Mouse (Mus musculus): ENCODE results near the gene Ets2.
"Not testable (repeated sequence)": the region's sequence is repeated elsewhere in the genome, so short reads cannot be mapped to it uniquely, and the experiment has no call there.

The Ets2 gene

GRCm38 (mm10) chr16:95699721-95700120 is 2.2 kb upstream of the Ets2 start:
- no peak for DNase-seq (ENCODE audit: low spot score in 2 of 2)

- DNase-seq (ENCODE audit: low spot score in 2 of 2): no peak
Observed at GRCm38 (mm10) chr16:95700224-95700623, 1.7 kb upstream of the Ets2 start.

GRCm38 (mm10) chr16:95702562-95703545 is 979 bp downstream of the Ets2 start:
- peak in 1 of 2 experiments; percentile 42 for DNase-seq (ENCODE audit: low spot score in 2 of 2)

GRCm38 (mm10) chr16:95703958-95704357 is 2.1 kb downstream of the Ets2 start:
- no peak for DNase-seq (ENCODE audit: low spot score in 2 of 2)

- DNase-seq (ENCODE audit: low spot score in 2 of 2): peak in 1 of 2 experiments; percentile 29
Observed at GRCm38 (mm10) chr16:95704662-95705330, 2.9 kb downstream of the Ets2 start.

GRCm38 (mm10) chr16:95705771-95706170 is 3.9 kb downstream of the Ets2 start:
- DNase-seq (ENCODE audit: low spot score in 2 of 2): no peak

GRCm38 (mm10) chr16:95708211-95709004 is 6.5 kb downstream of the Ets2 start:
- DNase-seq (ENCODE audit: low spot score in 2 of 2): no peak

- no peak for DNase-seq (ENCODE audit: low spot score in 2 of 2)
Observed at GRCm38 (mm10) chr16:95709175-95709574, 7.3 kb downstream of the Ets2 start.

GRCm38 (mm10) chr16:95710129-95710528 is 8.3 kb downstream of the Ets2 start:
- no peak for DNase-seq (ENCODE audit: low spot score in 2 of 2)

GRCm38 (mm10) chr16:95712121-95712520 is 10.2 kb downstream of the Ets2 start:
- DNase-seq (ENCODE audit: low spot score in 2 of 2): no peak

- DNase-seq (ENCODE audit: low spot score in 2 of 2): not testable (repeated sequence)
Observed at GRCm38 (mm10) chr16:95713077-95713476, 11.2 kb downstream of the Ets2 start.

- DNase-seq (ENCODE audit: low spot score in 2 of 2): no peak
Observed at GRCm38 (mm10) chr16:95715026-95715425, 13.2 kb downstream of the Ets2 start.

GRCm38 (mm10) chr16:95716061-95716706 is 14.3 kb downstream of the Ets2 start:
- DNase-seq (ENCODE audit: low spot score in 2 of 2): no peak

GRCm38 (mm10) chr16:95717631-95718030 is 15.8 kb downstream of the Ets2 start:
- DNase-seq (ENCODE audit: low spot score in 2 of 2): no peak

GRCm38 (mm10) chr16:95718119-95718518 is 16.2 kb downstream of the Ets2 start:
- no peak for DNase-seq (ENCODE audit: low spot score in 2 of 2)

- DNase-seq (ENCODE audit: low spot score in 2 of 2): no peak
Observed at GRCm38 (mm10) chr16:95720532-95720931, 18.7 kb downstream of the Ets2 start.

GRCm38 (mm10) chr16:95724251-95724650 is 22.4 kb downstream of the Ets2 start:
- DNase-seq (ENCODE audit: low spot score in 2 of 2): no peak

GRCm38 (mm10) chr16:95724776-95725175 is 22.9 kb downstream of the Ets2 start:
- no peak for DNase-seq (ENCODE audit: low spot score in 2 of 2)

- DNase-seq (ENCODE audit: low spot score in 2 of 2): no peak
Observed at GRCm38 (mm10) chr16:95726802-95727201, 24.9 kb downstream of the Ets2 start.

GRCm38 (mm10) chr16:95728453-95729435 is 26.9 kb downstream of the Ets2 start:
- DNase-seq (ENCODE audit: low spot score in 2 of 2): no peak

All from left cerebral cortex, adult 9 months (tissue).